10 mouse cellular contexts compared by ENCODE assay signal in the genomic region with DNA sequence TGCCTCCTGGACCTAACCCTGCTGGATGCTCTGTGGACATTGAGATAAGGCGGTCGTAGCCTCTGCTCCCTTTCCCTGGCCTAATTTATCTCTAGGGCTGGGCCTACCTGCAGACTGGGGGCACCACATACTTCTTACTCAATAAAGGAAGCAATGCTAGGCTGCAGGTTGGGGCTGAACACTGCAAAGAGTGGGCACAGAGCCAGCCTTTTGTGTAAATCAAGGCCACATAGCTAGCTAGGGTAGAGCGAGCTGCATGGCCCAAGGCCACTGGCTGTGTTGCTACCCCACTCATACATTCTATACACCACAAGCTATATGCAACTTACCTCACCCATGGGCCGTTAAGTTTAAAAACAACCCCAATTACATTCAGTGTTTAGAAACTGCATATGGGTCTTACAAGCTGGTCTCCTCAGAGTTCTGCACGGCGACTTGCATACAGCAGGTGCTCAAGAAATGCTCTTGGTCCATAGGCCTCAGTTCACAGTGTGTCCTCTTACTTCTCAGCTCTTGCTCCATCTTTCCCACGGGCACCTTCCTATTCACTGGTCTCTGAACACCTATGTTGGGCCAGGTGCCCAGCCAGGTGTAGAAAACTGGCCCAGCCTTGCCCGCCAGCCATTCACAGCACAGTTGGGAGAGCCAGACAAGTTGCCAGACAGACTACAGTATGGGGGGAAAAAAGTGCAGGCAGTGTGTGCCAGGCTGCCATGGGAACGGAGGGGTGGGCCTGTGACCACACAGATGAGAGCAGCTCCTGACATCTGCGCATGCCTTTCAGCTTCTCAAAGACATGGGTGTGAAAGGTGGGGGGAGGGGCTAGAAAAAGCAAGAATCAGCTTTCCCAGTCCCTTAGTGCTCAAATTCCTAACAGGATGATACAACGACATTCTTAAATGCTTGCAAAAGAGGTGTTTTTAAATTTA. TPM values are rescaled to one million over a fixed set of nuclear protein-coding genes. Genes with fewer than 3 reads are reported as not detected.
A peak's percentile ranks its signal among the peaks of the same experiment; 100 is the strongest.
DNase-seq lines count a peak whose midpoint lies in the region; ATAC-seq lines count a peak whose summit lies in the region.
"Had no signal": no experiment of that assay in that cellular context is flagged by ENCODE, and none has a peak within 500 bp of the region (broad histone marks: within the 10 kb centered on the region; RNA-seq: fewer than 3 reads in every experiment).

No protein-coding gene starts in this region.

- peak; percentile 20; the same call in 1 of the 2 replicates for ATAC-seq in liver, embryonic 15.5 days (ENCODE audit: insufficient read depth)
- ATAC-seq in midbrain, embryonic 16.5 days: peak; percentile 81
- no peak for ATAC-seq in liver, embryonic 11.5 days (replicated peaks; ENCODE audit: low FRiP score)

- WGBS in liver, embryonic 15.5 days (ENCODE audit: insufficient replicate concordance): 67% methylated on average over 11 of the region's 11 CpGs
- 76% methylated on average over 11 of the region's 11 CpGs for WGBS in midbrain, embryonic 16.5 days
- WGBS in liver, embryonic 11.5 days: 79% methylated on average over 11 of the region's 11 CpGs

- H3K27me3 ChIP-seq in liver, embryonic 15.5 days: no peaks in the 10 kb centered on the region
- H3K27me3 ChIP-seq in midbrain, embryonic 16.5 days (ENCODE audit: control insufficient read depth, insufficient read depth, low read depth, low read length): no peaks in the 10 kb centered on the region
- no peaks in the 10 kb centered on the region for H3K27me3 ChIP-seq in liver, embryonic 11.5 days (replicated peaks; ENCODE audit: control insufficient read depth, insufficient read depth, low read length)
- H3K27me3 ChIP-seq: embryonic facial prominence, embryonic 12.5 days had no signal

- H3K4me3 ChIP-seq in liver, embryonic 15.5 days (replicated peaks): no peak overlapping the region
- no peak overlapping the region for H3K4me3 ChIP-seq in midbrain, embryonic 16.5 days (ENCODE audit: low read depth, low read length)
- H3K4me3 ChIP-seq in liver, embryonic 11.5 days (ENCODE audit: low read depth, low read length): no peak overlapping the region
- H3K4me3 ChIP-seq: embryonic facial prominence, embryonic 12.5 days had no signal

- no peaks in the 10 kb centered on the region for H3K9me3 ChIP-seq in liver, embryonic 15.5 days (replicated peaks)
- no peaks in the 10 kb centered on the region for H3K9me3 ChIP-seq in midbrain, embryonic 16.5 days (replicated peaks; ENCODE audit: control insufficient read depth, low read length, poor library complexity, severe bottlenecking)
- no peaks in the 10 kb centered on the region for H3K9me3 ChIP-seq in liver, embryonic 11.5 days (ENCODE audit: control insufficient read depth, low read length)
- H3K9me3 ChIP-seq: embryonic facial prominence, embryonic 12.5 days had no signal

- no peak overlapping the region for H3K9ac ChIP-seq in liver, embryonic 15.5 days
- no peak overlapping the region for H3K9ac ChIP-seq in midbrain, embryonic 16.5 days (ENCODE audit: low read depth, low read length)
- no peak overlapping the region for H3K9ac ChIP-seq in liver, embryonic 11.5 days (ENCODE audit: low read depth, low read length)
- H3K9ac ChIP-seq: embryonic facial prominence, embryonic 12.5 days; liver, embryonic 14.5 days had no signal

- no peaks in the 10 kb centered on the region for H3K36me3 ChIP-seq in liver, embryonic 15.5 days (replicated peaks)
- H3K36me3 ChIP-seq in midbrain, embryonic 16.5 days (ENCODE audit: control insufficient read depth, insufficient read depth, low read length): no peaks in the 10 kb centered on the region
- no peaks in the 10 kb centered on the region for H3K36me3 ChIP-seq in liver, embryonic 11.5 days (ENCODE audit: control insufficient read depth, insufficient read depth, low read length)
- H3K36me3 ChIP-seq: embryonic facial prominence, embryonic 12.5 days had no signal

- DNase-seq in liver: no peak
- DNase-seq in forelimb bud, embryonic 11.5 days (ENCODE audit: low read depth, low spot score): peak; percentile 9
- peak; percentile 40 to 61 for DNase-seq in layer of hippocampus, adult 18-20 months (ENCODE audit: low spot score in 2 of 2)
- no peak for DNase-seq in spleen, postnatal 4 days (ENCODE audit: low spot score in 2 of 2)
- no peak for DNase-seq in liver, embryonic 11.5 days (ENCODE audit: low spot score)
- no peak for DNase-seq in spleen, adult 18-20 months

- H3K4me1 ChIP-seq in liver, embryonic 15.5 days (replicated peaks): no peaks in the 10 kb centered on the region
- H3K4me1 ChIP-seq in midbrain, embryonic 16.5 days (ENCODE audit: control insufficient read depth, insufficient read depth, low read length): peaks cover 4% of the 10 kb centered on the region; the same call in 1 of the 2 replicates
- H3K4me1 ChIP-seq in liver, embryonic 11.5 days (replicated peaks; ENCODE audit: control insufficient read depth, insufficient read depth, low read length): no peaks in the 10 kb centered on the region

- H3K4me2 ChIP-seq in liver, embryonic 15.5 days: no peak overlapping the region
- no peak overlapping the region for H3K4me2 ChIP-seq in midbrain, embryonic 16.5 days (ENCODE audit: low read length)
- no peak overlapping the region for H3K4me2 ChIP-seq in liver, embryonic 11.5 days
- H3K4me2 ChIP-seq: embryonic facial prominence, embryonic 12.5 days had no signal

- H3K27ac ChIP-seq in liver, embryonic 15.5 days (replicated peaks): no peak overlapping the region
- H3K27ac ChIP-seq in midbrain, embryonic 16.5 days (ENCODE audit: low read length): no peak overlapping the region
- no peak overlapping the region for H3K27ac ChIP-seq in liver, embryonic 11.5 days (ENCODE audit: low read depth, low read length)
- H3K27ac ChIP-seq: embryonic facial prominence, embryonic 12.5 days; liver, embryonic 14.5 days had no signal

RNA-seq across cellular contexts. Expression of a gene that starts 13.5 kb away (rescaled TPM):
- polyA plus RNA-seq in liver, embryonic 15.5 days (2015; fragmentation: Nextera tagmentation; extraction: Ambion mirVana): 3.7 and 4.1 TPM in 2 replicates
- total RNA-seq in layer of hippocampus, adult 18-20 months (2021): 1 to 10 TPM; 7.9 to 8.0 TPM
- 6.9 and 8.4 TPM in 2 replicates for polyA plus RNA-seq in midbrain, embryonic 16.5 days (2015; fragmentation: Nextera tagmentation; extraction: Ambion mirVana)
- polyA plus RNA-seq in liver, embryonic 11.5 days (2014; fragmentation: Nextera tagmentation; extraction: Ambion mirVana): 7.8 and 8.4 TPM in 2 replicates

Comparison
In these comparisons a context has a peak if more than half of its experiments do, and no peak if none do; other contexts are left out.
1. DNase-seq: peak in forelimb bud, embryonic 11.5 days (single experiment) and layer of hippocampus, adult 18-20 months (2 of 2); none in liver (single experiment), spleen, postnatal 4 days (0 of 2), liver, embryonic 11.5 days (single experiment) and spleen, adult 18-20 months (0 of 2).